Mouse (Mus musculus) embryo, embryonic 11 days (tissue): Measurements from ENCODE around the gene Arhgap45.
"Not testable (repeated sequence)": the region's sequence is repeated elsewhere in the genome, so short reads cannot be mapped to it uniquely, and the experiment has no call there.

Experiments used
- DNase-seq: peaks from one replicate; pipeline ENCODE4 v3.0.0-alpha.2; 2015

The Arhgap45 gene

GRCm38 (mm10) chr10:80036832-80037231 lies 20.4 kb downstream of the Arhgap45 start:
- DNase-seq = no peak

GRCm38 (mm10) chr10:80039559-80039979 lies 23.1 kb downstream of the Arhgap45 start, which contains the start of gene Polr2e:
Gene Polr2e, minus strand, starts transcription at chr10:80039795.
- DNase-seq = peak; percentile 98

- not testable (repeated sequence) for DNase-seq
Observed at GRCm38 (mm10) chr10:80041409-80042060, 25.1 kb downstream of the Arhgap45 start.

GRCm38 (mm10) chr10:80044087-80044486 lies 27.6 kb downstream of the Arhgap45 start:
- peak; percentile 22 for DNase-seq

GRCm38 (mm10) chr10:80045364-80045763 lies 28.9 kb downstream of the Arhgap45 start:
- not testable (repeated sequence) for DNase-seq

GRCm38 (mm10) chr10:80045766-80046165 lies 29.3 kb downstream of the Arhgap45 start:
- no peak for DNase-seq

GRCm38 (mm10) chr10:80047041-80047565 lies 30.6 kb downstream of the Arhgap45 start, which contains the start of gene Gpx4:
Gene Gpx4, plus strand, starts transcription at chr10:80047166.
- DNase-seq = no peak

GRCm38 (mm10) chr10:80048396-80048795 lies 31.9 kb downstream of the Arhgap45 start:
- DNase-seq = peak; percentile 62

GRCm38 (mm10) chr10:80048834-80049233 lies 32.4 kb downstream of the Arhgap45 start:
- peak; percentile 23 for DNase-seq

GRCm38 (mm10) chr10:80050244-80050643 lies 33.8 kb downstream of the Arhgap45 start:
- no peak for DNase-seq

- DNase-seq = no peak
Observed at GRCm38 (mm10) chr10:80050885-80051617, 34.6 kb downstream of the Arhgap45 start.

- peak; percentile 28 for DNase-seq
Observed at GRCm38 (mm10) chr10:80051618-80052373, 35.3 kb downstream of the Arhgap45 start.

- DNase-seq = no peak
Observed at GRCm38 (mm10) chr10:80052374-80052764, 35.9 kb downstream of the Arhgap45 start.

GRCm38 (mm10) chr10:80053259-80053780 lies 36.9 kb downstream of the Arhgap45 start:
- DNase-seq = peak; percentile 100

GRCm38 (mm10) chr10:80053831-80054815 lies 37.7 kb downstream of the Arhgap45 start:
- DNase-seq = peak; percentile 84

- DNase-seq = not testable (repeated sequence)
Observed at GRCm38 (mm10) chr10:80054911-80055310, 38.5 kb downstream of the Arhgap45 start.

- no peak for DNase-seq
Observed at GRCm38 (mm10) chr10:80055364-80055763, 38.9 kb downstream of the Arhgap45 start.

GRCm38 (mm10) chr10:80055891-80056290 lies 39.4 kb downstream of the Arhgap45 start:
- DNase-seq = no peak

GRCm38 (mm10) chr10:80056506-80056905 lies 40.1 kb downstream of the Arhgap45 start:
- no peak for DNase-seq

- no peak for DNase-seq
Observed at GRCm38 (mm10) chr10:80056976-80057682, 40.7 kb downstream of the Arhgap45 start.
